Mouse (Mus musculus) urinary bladder, postnatal 10 days (tissue): Measurements from ENCODE around the gene Lcn6.
"Not testable (repeated sequence)": the region's sequence is repeated elsewhere in the genome, so short reads cannot be mapped to it uniquely, and the experiment has no call there.

ENCODE experiments used
- DNase-seq: peaks from one replicate; pipeline ENCODE4 v3.0.0; 2022; ENCODE audit warnings: low spot score

Gene Lcn6

DNA sequence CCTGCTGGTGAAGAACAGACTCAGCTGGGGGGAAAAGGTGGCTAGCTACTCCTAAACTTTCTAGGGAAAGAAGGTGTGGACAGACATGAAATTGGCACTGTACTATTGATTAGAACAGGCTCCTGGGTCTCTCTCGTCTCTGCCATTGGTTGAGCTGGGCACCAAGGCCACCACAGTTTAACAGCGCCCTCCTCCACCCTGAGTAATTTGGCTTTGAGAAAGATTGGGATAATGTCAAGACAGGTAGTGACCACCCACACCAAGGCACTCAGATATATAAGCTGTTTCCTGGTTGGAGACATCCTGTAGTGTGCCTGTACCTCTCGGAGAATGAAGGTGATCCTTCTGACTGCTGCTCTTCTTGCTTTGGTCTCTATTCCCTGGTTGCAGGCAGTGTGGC, at the start of gene Lcn6:
Lcn6 (plus strand) TSS at position 301 of the 400 bp plus-strand sequence.
- no peak for DNase-seq

- no peak for DNase-seq
Observed at GRCm38 (mm10) chr2:25627811-25628210, 48.8 kb upstream of the Lcn6 start, which contains the start of gene Fcna. Fcna (minus strand) TSS chr2:25628030.

DNA sequence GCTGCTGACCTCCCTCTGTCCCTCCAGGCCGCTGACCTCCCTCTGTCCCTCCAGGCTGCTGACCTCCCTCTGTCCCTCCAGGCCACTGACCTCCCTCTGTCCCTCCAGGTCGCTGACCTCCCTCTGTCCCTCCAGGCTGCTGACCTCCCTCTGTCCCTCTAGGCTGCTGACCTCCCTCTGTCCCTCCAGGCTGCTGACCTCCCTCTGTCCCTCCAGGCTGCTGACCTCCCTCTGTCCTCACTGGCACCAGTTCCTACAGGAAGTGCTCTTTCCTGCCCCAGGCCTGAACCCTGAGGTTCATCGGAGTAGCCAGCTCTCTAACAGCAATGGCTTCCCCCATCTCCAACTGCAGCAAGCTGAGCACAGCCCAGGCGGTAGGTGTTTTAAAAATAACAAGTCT, 47.8 kb upstream of the Lcn6 start:
- no peak for DNase-seq

DNA sequence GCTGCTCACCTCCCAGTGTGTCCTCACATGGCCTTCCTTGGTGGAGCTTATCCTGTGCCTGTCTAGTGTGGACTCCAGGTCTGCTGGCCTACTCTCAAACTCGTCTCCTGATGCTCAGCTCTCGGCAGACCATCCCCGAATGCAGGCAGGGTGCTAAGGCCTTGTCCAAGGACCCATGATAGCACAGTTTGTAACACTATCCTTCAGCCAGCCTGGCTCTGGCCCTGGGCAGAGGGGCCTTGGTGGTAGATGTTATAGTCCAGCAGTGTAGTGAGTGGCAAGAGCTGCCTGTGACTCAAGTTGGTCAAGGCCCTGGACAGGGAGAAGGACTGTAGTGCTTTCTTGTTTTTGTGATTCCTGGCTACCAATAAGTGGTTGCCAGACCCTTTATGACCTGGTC, 43.0 kb upstream of the Lcn6 start:
- DNase-seq: no peak

DNA sequence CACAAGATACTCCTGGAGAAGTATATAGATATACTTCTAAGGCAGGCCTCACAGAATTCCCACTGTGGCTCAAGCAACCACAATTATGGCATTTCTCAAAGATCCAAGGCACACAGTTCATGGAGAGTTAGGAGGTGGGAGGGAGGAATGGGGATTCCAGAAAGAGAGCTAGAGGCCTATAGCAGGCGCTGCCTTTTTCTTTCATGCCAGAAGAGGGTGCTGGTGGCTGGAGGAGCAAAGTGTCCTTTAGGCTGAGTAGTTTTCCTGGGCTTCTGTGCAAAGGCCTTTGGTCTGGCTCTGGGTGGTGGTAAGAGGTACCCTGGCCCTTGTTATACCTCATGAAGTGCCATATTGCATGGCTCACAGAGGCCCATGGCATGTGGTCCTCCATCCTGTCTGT, 42.5 kb upstream of the Lcn6 start:
- DNase-seq: no peak

- DNase-seq: no peak
Observed at GRCm38 (mm10) chr2:25639890-25640289, 36.7 kb upstream of the Lcn6 start.

- no peak for DNase-seq
Observed at GRCm38 (mm10) chr2:25652902-25653301, 23.7 kb upstream of the Lcn6 start, which contains the start of gene Lcn8. Lcn8 (plus strand) TSS chr2:25653120.

- no peak for DNase-seq
Observed at GRCm38 (mm10) chr2:25654502-25654901, 22.1 kb upstream of the Lcn6 start.

- no peak for DNase-seq
Observed at GRCm38 (mm10) chr2:25656691-25657090, 19.9 kb upstream of the Lcn6 start.

GRCm38 (mm10) chr2:25657246-25657645, 19.3 kb upstream of the Lcn6 start:
- DNase-seq: no peak

DNA sequence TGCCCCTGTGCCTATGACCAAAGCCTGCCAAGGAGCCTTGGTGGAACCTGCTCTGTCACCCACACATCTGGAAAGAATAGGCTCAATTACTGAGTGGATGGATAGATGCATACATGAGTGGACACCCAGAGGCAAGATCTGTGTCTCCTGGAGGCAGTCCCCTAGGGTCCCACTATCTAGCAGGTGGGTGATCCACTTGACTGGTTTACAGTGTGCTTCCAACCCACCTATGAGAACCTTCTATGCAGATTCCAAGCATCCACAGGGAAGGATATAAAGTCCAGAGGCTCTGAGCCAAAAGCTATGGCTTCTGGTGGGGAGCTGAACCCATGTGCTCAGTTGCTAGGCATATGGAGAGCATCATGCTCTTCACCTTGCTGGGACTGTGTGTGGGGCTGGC, 18.9 kb upstream of the Lcn6 start, which contains the start of gene Lcn5:
Lcn5 (plus strand) TSS at position 301 of the 400 bp plus-strand sequence.
- no peak for DNase-seq

DNA sequence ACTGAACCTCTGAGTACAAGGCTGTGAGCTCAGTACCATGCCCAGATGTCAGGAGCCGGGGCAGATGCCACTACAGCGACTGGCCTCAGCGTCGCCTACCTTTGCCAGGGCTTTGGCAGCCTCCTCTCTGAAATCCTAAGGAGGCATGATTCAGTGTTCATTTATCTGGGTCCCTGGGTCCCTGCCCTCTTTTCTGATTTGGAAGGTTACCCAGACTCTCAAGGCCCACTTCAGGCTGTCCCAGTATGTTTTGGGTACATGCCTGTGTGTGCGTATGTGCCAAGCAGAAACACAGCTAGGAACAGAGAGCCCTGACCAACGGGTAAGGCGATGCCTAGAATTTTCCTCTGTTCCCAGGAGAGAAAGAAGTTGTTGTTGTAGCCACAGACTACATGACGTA, 16.3 kb upstream of the Lcn6 start:
- no peak for DNase-seq

DNA sequence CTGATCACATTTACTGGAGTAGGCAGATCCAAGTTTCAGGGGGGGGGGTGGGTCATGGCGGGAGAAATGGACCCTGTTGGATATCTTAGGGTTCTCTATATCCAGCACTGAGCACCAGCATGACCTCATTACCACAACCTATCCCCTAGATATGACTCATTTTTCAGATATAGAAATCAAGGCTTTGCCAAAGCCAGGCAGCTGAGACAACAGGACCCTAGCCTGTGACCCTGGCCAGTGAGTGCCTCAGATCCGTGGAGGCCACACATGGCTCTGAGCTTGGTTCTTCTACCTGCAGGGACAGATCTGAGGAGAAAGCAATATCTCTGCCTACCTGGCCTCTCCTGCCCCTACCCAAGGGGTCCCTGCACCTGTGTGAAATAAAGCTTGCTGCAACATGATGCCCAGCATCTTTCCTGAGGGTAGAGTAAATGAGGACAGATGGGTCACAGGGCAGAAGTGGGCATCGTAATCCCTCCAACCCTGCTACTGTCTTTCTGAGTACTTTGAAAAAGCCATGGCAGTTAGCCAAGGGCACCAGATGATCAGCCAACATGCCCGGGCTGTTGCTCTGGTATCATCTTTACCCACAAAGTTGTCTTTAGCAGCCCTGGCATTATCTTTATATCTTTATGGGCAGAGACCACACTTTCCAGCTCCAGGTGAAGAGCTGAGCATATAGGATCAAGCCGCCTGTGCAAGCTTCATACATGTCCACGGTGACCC, 15.2 kb upstream of the Lcn6 start:
- no peak for DNase-seq

- DNase-seq: no peak
Observed at GRCm38 (mm10) chr2:25663511-25663910, 13.1 kb upstream of the Lcn6 start.

GRCm38 (mm10) chr2:25664125-25664524, 12.5 kb upstream of the Lcn6 start:
- DNase-seq: no peak

- DNase-seq: no peak
Observed at GRCm38 (mm10) chr2:25666516-25666915, 10.1 kb upstream of the Lcn6 start.

DNA sequence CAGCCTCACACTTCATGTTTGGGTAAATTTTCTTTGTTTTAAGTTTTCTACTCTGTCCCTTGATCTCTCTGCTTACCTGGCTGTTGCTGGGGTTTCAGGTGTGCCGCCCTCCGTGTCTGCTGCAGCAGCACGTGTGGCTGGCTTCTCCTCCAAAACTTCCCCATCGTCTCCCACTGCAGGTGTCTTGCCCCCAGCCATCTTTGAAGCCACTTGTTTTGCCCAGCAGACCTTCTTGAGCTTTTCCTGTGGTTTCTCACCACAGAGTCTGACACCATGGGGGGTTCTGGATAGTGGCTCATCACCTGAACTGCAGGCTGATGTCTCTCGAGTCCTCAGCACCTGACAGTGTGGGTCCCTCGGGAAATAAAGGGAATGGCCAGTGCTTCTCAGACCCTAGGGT, 3.0 kb downstream of the Lcn6 start:
- no peak for DNase-seq

GRCm38 (mm10) chr2:25682426-25682825, 5.8 kb downstream of the Lcn6 start, which contains the start of gene Lcn10:
Lcn10 (plus strand) TSS chr2:25682726.
- DNase-seq: no peak

DNA sequence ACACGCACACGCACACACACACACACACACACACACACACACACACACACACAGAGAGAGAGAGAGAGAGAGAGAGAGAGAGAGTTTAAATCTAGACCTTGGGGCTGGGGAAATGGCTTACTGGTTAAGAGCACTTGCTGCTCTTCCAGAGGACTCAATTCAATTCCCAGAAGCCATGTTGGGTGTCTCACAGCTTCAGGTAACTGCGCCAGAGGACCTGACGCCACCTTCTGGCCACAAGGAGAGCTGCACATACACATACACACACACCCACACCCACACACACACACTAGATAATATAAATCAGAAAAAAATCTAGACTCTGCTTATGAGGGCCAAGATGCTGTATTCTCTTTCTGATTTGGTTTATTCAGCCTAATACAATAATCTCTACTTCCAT, 10.4 kb downstream of the Lcn6 start:
- no peak for DNase-seq

DNA sequence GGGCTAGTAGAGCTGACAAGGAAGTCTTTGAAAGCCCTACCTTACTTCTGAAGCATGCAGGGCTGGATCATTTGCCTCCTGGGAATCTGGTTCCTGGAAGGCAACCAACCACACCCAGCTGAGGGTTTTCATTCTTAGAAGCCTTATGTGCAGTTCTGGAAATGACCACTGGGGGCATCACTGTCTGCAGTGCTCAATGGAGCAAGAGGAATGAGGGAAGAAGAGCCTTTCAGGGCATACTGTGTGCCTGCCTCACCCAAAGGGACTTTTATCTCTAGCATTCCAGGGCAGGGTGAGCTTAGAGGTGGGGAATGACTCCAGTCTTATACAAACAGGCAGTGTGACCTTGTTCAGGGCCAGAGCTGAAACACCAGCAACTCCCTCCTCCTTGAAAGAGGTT, 18.0 kb downstream of the Lcn6 start:
- DNase-seq: no peak

GRCm38 (mm10) chr2:25696951-25697350, 20.4 kb downstream of the Lcn6 start:
- DNase-seq: no peak

DNA sequence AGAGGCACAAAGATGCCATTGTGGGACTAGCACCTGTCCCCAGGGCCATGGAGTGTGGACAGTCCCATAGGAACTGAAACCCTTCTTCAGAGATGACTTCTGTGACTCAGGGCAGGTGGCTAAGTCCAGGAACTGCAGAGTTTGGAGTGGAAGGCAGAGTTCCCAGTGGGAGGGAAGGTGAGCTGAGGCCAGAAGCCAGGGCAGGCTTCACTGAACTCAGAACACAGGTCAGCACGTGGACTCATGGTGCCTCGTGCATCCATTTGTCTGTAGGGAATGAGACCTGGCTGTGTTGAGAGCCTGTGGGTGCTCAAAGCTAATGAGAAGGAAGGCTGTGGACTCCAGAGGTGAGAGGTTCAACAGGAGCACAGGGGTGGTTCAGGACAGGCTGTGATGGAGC, 22.1 kb downstream of the Lcn6 start:
- no peak for DNase-seq

DNA sequence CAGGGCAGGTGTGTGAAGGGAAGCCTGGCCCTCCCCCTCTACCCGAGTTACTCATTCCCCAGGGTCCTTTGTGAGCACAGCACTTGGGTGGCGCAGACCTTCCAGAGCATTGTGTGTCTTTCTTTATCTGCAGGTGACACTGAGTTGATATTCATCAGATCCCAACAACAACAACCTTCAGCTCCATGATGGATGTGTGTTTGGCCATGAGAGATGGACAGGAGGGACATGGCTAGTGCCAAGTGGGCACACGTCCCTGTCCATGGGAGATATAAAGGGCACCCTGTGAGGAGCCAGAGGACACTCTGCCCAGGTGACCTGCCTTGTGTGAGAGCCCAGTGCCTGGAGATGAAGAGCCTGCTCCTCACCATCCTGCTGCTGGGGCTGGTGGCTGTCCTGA, 23.2 kb downstream of the Lcn6 start, which contains the start of gene Obp2a:
Obp2a (plus strand) TSS at position 301 of the 400 bp plus-strand sequence.
- not testable (repeated sequence) for DNase-seq

DNA sequence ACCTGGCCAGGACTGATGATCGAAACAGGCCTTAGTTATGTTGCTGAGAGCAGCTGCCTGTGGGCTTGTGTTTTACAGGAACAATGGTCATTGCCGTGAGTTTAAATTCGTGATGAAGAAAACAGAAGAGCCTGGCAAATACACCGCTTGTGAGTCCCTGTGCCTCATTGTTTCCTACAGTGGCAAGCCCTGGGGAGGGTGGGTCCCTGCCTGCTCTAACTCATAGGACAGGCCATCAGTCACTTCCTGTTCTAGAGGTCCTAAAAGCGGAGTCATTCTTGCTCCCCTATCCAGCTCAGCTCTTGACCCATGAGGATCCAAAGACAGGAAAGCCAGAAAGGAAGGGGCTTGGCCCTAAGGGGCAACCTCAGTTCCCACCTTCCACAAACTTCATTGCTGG, 24.4 kb downstream of the Lcn6 start:
- no peak for DNase-seq
